Mouse (Mus musculus): ENCODE measurements around the gene Serpine2. TPM values are rescaled to one million over a fixed set of nuclear protein-coding genes. Genes with fewer than 3 reads are reported as not detected.
A peak's percentile ranks its signal among the peaks of the same experiment; 100 is the strongest.

Gene Serpine2
- 382 and 384 TPM in 2 replicates for polyA plus RNA-seq (2015; fragmentation: Nextera tagmentation; extraction: Ambion mirVana)

- Histone ChIP-seq H3K27ac (replicated peaks) (peak within 1 kb of the TSS; percentile 77), H3K27me3 (replicated peaks) (no peaks in the 10 kb centered on the region), H3K9ac (replicated peaks) (no peak within 1 kb of the TSS), H3K36me3 (no peaks in the 10 kb centered on the region), H3K4me1 (peaks cover 34% of the 10 kb centered on the region), H3K9me3 (replicated peaks) (no peaks in the 10 kb centered on the region), H3K4me3 (replicated peaks) (no peak within 1 kb of the TSS), H3K4me2 (peak within 1 kb of the TSS; percentile 30)
- 20% methylated on average over 6 of the region's 6 CpGs for WGBS
- 0 out of 2 replicates have a peak, but pooled peaks have one; percentile 21 for ATAC-seq (ENCODE audit: low FRiP score)
Measured at GRCm38 (mm10) chr1:79861130-79861942, at the start of gene Serpine2. TSS of gene Serpine2 (minus strand) at chr1:79861180.

- no peak overlapping the region for H3K9ac ChIP-seq (replicated peaks)
- H3K27me3 ChIP-seq (replicated peaks): no peaks in the 10 kb centered on the region
- no peak overlapping the region for H3K4me3 ChIP-seq (replicated peaks)
- no peaks in the 10 kb centered on the region for H3K36me3 ChIP-seq
- WGBS: 85% methylated on average over 4 of the region's 4 CpGs
- H3K27ac ChIP-seq (replicated peaks): no peak overlapping the region
- H3K9me3 ChIP-seq (replicated peaks): peaks cover 4% of the 10 kb centered on the region; the same call in 1 of the 2 replicates
- no peak overlapping the region for H3K4me2 ChIP-seq
- H3K4me1 ChIP-seq: no peaks in the 10 kb centered on the region
- ATAC-seq (ENCODE audit: low FRiP score): no peak
Measured at GRCm38 (mm10) chr1:79907811-79908210, 46.8 kb upstream of the Serpine2 start.

- H3K9ac ChIP-seq (replicated peaks): no peak overlapping the region
- H3K4me3 ChIP-seq (replicated peaks): no peak overlapping the region
- no peak overlapping the region for H3K27ac ChIP-seq (replicated peaks)
- no peak for ATAC-seq (ENCODE audit: low FRiP score)
- H3K4me2 ChIP-seq: no peak overlapping the region
- 55% methylated on average over 3 of the region's 3 CpGs for WGBS
- H3K27me3 ChIP-seq (replicated peaks): no peaks in the 10 kb centered on the region
- H3K4me1 ChIP-seq: no peaks in the 10 kb centered on the region
- no peaks in the 10 kb centered on the region for H3K9me3 ChIP-seq (replicated peaks)
- H3K36me3 ChIP-seq: no peaks in the 10 kb centered on the region
Measured at GRCm38 (mm10) chr1:79905241-79905640, 44.3 kb upstream of the Serpine2 start.

GRCm38 (mm10) chr1:79902901-79903300 is 41.9 kb upstream of the Serpine2 start:
- Histone ChIP-seq H3K27me3 (replicated peaks) (no peaks in the 10 kb centered on the region), H3K4me3 (replicated peaks) (no peak overlapping the region), H3K9ac (replicated peaks) (no peak overlapping the region), H3K27ac (replicated peaks) (no peak overlapping the region), H3K4me1 (no peaks in the 10 kb centered on the region), H3K4me2 (no peak overlapping the region), H3K36me3 (no peaks in the 10 kb centered on the region), H3K9me3 (replicated peaks) (no peaks in the 10 kb centered on the region)
- WGBS: 83% methylated on average over 2 of the region's 2 CpGs
- no peak for ATAC-seq (ENCODE audit: low FRiP score)

GRCm38 (mm10) chr1:79882648-79883047 is 21.7 kb upstream of the Serpine2 start:
- H3K9ac ChIP-seq (replicated peaks): no peak overlapping the region
- H3K36me3 ChIP-seq: no peaks in the 10 kb centered on the region
- ATAC-seq (ENCODE audit: low FRiP score): no peak
- no peaks in the 10 kb centered on the region for H3K9me3 ChIP-seq (replicated peaks)
- H3K27ac ChIP-seq (replicated peaks): no peak overlapping the region
- 78% methylated on average over 3 of the region's 3 CpGs for WGBS
- no peak overlapping the region for H3K4me3 ChIP-seq (replicated peaks)
- H3K27me3 ChIP-seq (replicated peaks): no peaks in the 10 kb centered on the region
- no peaks in the 10 kb centered on the region for H3K4me1 ChIP-seq
- no peak overlapping the region for H3K4me2 ChIP-seq

GRCm38 (mm10) chr1:79874741-79875140 is 13.8 kb upstream of the Serpine2 start:
- ATAC-seq (ENCODE audit: low FRiP score): no peak; the same call in 1 of the 2 replicates
- Histone ChIP-seq H3K9me3 (replicated peaks) (no peaks in the 10 kb centered on the region), H3K27ac (replicated peaks) (no peak overlapping the region), H3K27me3 (replicated peaks) (no peaks in the 10 kb centered on the region), H3K9ac (replicated peaks) (no peak overlapping the region), H3K4me2 (no peak overlapping the region), H3K4me3 (replicated peaks) (no peak overlapping the region), H3K36me3 (no peaks in the 10 kb centered on the region), H3K4me1 (0 out of 2 replicates have a peak, but pooled peaks cover 4% of the 10 kb centered on the region)
- 59% methylated on average over 3 of the region's 3 CpGs for WGBS

GRCm38 (mm10) chr1:79860411-79861039 is 455 bp downstream of the Serpine2 start:
- peak; percentile 38; the same call in 1 of the 2 replicates for ATAC-seq (ENCODE audit: low FRiP score)
- no peak overlapping the region for H3K9ac ChIP-seq (replicated peaks)
- H3K4me3 ChIP-seq (replicated peaks): no peak overlapping the region
- H3K36me3 ChIP-seq: no peaks in the 10 kb centered on the region
- H3K9me3 ChIP-seq (replicated peaks): no peaks in the 10 kb centered on the region
- WGBS: 18% methylated on average over 12 of the region's 12 CpGs
- H3K4me2 ChIP-seq: peak overlapping the region; percentile 30
- peak overlapping the region; percentile 77 for H3K27ac ChIP-seq (replicated peaks)
- peaks cover 38% of the 10 kb centered on the region for H3K4me1 ChIP-seq
- no peaks in the 10 kb centered on the region for H3K27me3 ChIP-seq (replicated peaks)

- Histone ChIP-seq H3K9me3 (replicated peaks) (no peaks in the 10 kb centered on the region), H3K27ac (replicated peaks) (peak overlapping the region; percentile 77), H3K9ac (replicated peaks) (no peak overlapping the region), H3K27me3 (replicated peaks) (no peaks in the 10 kb centered on the region), H3K4me2 (peak overlapping the region; percentile 1; the same call in 1 of the 2 replicates), H3K36me3 (no peaks in the 10 kb centered on the region), H3K4me3 (replicated peaks) (no peak overlapping the region), H3K4me1 (peaks cover 40% of the 10 kb centered on the region)
- 83% methylated on average over 5 of the region's 5 CpGs for WGBS
- ATAC-seq (ENCODE audit: low FRiP score): no peak
Measured at GRCm38 (mm10) chr1:79859975-79860374, 1.0 kb downstream of the Serpine2 start.

- ATAC-seq (ENCODE audit: low FRiP score): peak; percentile 19; the same call in 1 of the 2 replicates
- H3K4me2 ChIP-seq: peak overlapping the region; percentile 94
- peak overlapping the region; percentile 82 for H3K4me3 ChIP-seq (replicated peaks)
- peak overlapping the region; percentile 75 for H3K27ac ChIP-seq (replicated peaks)
- no peaks in the 10 kb centered on the region for H3K36me3 ChIP-seq
- H3K9me3 ChIP-seq (replicated peaks): no peaks in the 10 kb centered on the region
- H3K9ac ChIP-seq (replicated peaks): peak overlapping the region; percentile 76
- H3K27me3 ChIP-seq (replicated peaks): no peaks in the 10 kb centered on the region
- H3K4me1 ChIP-seq: peaks cover 50% of the 10 kb centered on the region
- WGBS: 23% methylated on average over 4 of the region's 4 CpGs
Measured at GRCm38 (mm10) chr1:79859026-79859425, 2.0 kb downstream of the Serpine2 start.

GRCm38 (mm10) chr1:79858389-79858994 is 2.5 kb downstream of the Serpine2 start:
- WGBS: under 1% methylated on average over 71 of the region's 76 CpGs
- Histone ChIP-seq H3K4me2 (peak overlapping the region; percentile 94), H3K9me3 (replicated peaks) (no peaks in the 10 kb centered on the region), H3K4me3 (replicated peaks) (peak overlapping the region; percentile 82), H3K36me3 (no peaks in the 10 kb centered on the region), H3K27ac (replicated peaks) (peak overlapping the region; percentile 75), H3K4me1 (peaks cover 51% of the 10 kb centered on the region), H3K9ac (replicated peaks) (peak overlapping the region; percentile 76), H3K27me3 (replicated peaks) (no peaks in the 10 kb centered on the region)
- ATAC-seq (ENCODE audit: low FRiP score): peak; percentile 81

GRCm38 (mm10) chr1:79857681-79858388 is 3.1 kb downstream of the Serpine2 start:
- peak overlapping the region; percentile 94 for H3K4me2 ChIP-seq
- peaks cover 51% of the 10 kb centered on the region for H3K4me1 ChIP-seq
- H3K36me3 ChIP-seq: no peaks in the 10 kb centered on the region
- peak; percentile 16 for ATAC-seq (ENCODE audit: low FRiP score)
- H3K27ac ChIP-seq (replicated peaks): peak overlapping the region; percentile 75
- no peaks in the 10 kb centered on the region for H3K9me3 ChIP-seq (replicated peaks)
- 2% methylated on average over 32 of the region's 32 CpGs for WGBS
- peak overlapping the region; percentile 76 for H3K9ac ChIP-seq (replicated peaks)
- H3K27me3 ChIP-seq (replicated peaks): no peaks in the 10 kb centered on the region
- peak overlapping the region; percentile 82 for H3K4me3 ChIP-seq (replicated peaks)

Measured in neural tube, embryonic 15.5 days (tissue).